Mouse (Mus musculus): ENCODE results near the gene Dzip1l. TPM values are rescaled to one million over a fixed set of nuclear protein-coding genes. Genes with fewer than 3 reads are reported as not detected.

Dzip1l gene
- 11.1 and 13.5 TPM in 2 replicates for polyA plus RNA-seq (2015; fragmentation: Nextera tagmentation; extraction: Ambion mirVana)

DNA sequence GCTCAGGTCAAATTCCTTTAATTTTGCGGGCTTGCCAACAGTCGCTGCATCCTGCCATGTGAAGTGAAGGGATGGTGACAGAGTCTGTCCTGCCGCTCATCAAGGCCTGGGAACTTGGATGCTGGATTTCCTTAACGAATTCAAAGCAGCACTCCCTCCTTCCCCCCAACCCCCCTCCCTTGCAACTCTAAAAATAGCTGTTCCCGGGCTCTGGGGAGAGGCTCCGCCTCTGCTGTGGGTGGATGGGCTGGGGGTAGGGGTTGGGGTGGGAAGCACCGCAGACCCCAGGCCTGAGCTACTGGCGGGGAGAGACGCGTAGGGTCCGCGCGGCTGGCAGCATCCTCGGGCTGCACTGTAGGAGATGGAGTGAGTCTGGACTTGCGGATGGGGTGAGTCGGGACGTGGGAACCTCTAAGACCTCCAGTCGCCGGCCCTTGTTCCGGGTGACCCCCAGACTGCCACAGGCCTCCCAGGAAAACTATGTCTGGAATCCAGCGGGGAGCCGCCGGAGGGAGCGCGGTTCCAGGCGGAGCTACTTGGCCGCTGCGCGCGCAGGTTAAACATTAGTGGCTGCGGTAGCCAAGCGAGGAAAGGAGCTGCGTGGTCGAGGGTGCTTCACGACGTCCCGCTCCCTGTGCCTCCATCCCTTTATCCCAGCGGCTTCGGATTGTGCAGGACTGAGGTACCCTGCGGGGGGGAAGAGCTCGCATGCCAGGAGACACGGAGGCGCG is at the start of gene Dzip1l:
TSS of gene Dzip1l (plus strand) at position 216 of the 731 bp plus-strand sequence.

DNA sequence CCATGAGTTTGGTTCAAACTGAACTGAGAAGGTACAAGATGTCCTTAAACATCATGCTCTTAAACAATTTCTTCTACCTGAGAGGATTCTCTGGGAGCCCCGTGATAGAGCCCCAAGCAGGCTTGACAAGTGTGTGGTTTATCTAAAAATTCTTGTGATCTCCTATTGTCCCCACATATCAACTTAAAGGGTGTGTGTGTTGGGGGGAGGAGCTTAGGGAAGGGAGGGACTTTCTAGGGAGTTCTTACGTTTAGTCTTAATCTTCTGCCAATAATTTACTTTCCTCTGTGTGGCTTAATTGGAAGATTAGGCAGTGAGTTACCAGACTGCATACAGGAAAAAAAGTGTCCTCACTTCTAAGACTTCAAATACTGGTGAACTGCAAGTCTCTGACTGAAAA is 17.1 kb upstream of the Dzip1l start, which contains the start of gene A4gnt:
TSS of gene A4gnt (plus strand) at position 301 of the 400 bp plus-strand sequence.

DNA sequence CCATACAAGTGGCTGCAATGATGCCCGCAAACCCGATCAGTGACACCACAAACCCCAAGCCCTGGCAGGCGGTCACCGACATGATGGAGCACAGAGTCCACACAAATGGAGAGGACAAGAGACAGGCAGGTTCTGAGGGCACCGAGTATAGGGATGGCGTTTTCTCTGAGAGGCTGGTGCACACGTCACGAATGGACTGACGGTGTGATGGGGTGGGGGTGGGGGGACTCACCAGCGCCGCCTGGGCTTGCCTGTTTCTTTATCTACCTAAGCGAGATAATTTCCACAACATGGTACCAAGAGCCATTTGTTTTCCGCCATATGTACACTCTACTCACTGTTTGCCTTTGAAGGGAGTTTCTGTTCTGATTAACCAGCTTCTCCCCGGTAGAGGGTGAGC is 87.8 kb downstream of the Dzip1l start, which contains the start of gene Cldn18:
TSS of gene Cldn18 (minus strand) at position 134 of the 400 bp plus-strand sequence.

Other genes with a start within 250 kb of the Dzip1l start
- 23.7 and 28.6 TPM in 2 replicates for gene Mras, start 192.1 kb upstream of the Dzip1l start, polyA plus RNA-seq (2015; fragmentation: Nextera tagmentation; extraction: Ambion mirVana)
- gene Nme9, start 178.0 kb upstream of the Dzip1l start, polyA plus RNA-seq (2015; fragmentation: Nextera tagmentation; extraction: Ambion mirVana) = not detected in 2 replicates
- 16.7 and 19.1 TPM in 2 replicates for gene Armc8, start 60.6 kb upstream of the Dzip1l start, polyA plus RNA-seq (2015; fragmentation: Nextera tagmentation; extraction: Ambion mirVana)
- 12.3 and 13.8 TPM in 2 replicates for gene Dbr1, start 53.7 kb upstream of the Dzip1l start, polyA plus RNA-seq (2015; fragmentation: Nextera tagmentation; extraction: Ambion mirVana)
- gene A4gnt, start 17.0 kb upstream of the Dzip1l start, polyA plus RNA-seq (2015; fragmentation: Nextera tagmentation; extraction: Ambion mirVana) = 0.37 and 0.56 TPM in 2 replicates
- 0.07 and 0.14 TPM in 2 replicates for gene Cldn18, start 87.8 kb downstream of the Dzip1l start, polyA plus RNA-seq (2015; fragmentation: Nextera tagmentation; extraction: Ambion mirVana)
- gene Sox14, start 246.7 kb downstream of the Dzip1l start, polyA plus RNA-seq (2015; fragmentation: Nextera tagmentation; extraction: Ambion mirVana) = not detected in 2 replicates

All from urinary bladder, postnatal 0 days (tissue).